Comparison of ENCODE assay signal across 1 mouse cellular context in the genomic region with DNA sequence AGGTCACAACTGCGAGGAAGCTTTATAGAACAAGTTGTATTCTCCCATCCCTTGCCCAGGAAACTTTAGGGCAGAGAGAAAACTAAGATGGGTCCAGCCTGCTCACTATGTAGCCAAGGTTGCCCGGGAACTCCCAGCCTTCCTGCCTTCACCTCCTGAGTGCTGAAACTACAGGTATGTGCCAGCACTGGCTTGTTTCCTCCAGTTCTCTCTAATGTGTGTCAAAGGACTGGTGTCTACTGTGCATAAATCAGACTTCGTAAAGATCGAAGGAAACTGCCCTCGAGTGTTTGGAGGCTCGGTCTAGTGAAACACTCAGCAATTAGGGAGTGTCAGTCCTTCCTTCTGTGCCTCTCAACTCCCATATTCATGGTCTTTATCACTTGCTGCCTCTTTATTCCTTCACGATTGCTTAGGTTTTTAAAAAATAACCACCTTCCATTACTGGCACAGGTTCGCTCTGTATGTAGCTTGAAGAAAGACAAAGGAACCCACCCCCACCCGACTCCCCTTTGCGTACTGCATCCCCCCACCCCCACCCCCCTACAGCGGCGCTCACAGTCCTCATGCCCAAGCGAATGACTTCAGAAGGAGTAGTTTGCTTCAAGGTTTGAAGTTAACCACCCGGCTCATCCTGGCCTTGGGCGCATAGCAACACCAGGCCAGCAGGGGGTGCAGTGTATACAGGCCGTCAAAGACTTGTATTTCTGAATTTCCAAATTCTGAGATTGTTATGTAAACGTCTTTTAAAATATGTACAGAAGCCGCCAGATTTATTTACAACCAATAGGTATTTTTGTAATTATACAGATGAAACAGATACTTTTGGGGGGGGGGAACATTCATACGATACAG.
TF ChIP-seq lines count a peak whose summit lies in the region.

No protein-coding gene starts in this region.

TF ChIP-seq in CH12.LX, 34 proteins besides CTCF, POLR2A, EP300 and RAD21:
- TF ChIP-seq SIN3A (IDR thresholded peaks at IDR 0.05; ENCODE audit: low read length) (no peak; the same call in 1 of the 2 replicates), ZC3H11A (IDR thresholded peaks at IDR 0.05; ENCODE audit: low read depth, low read length) (0 out of 2 replicates have a peak, but pooled peaks have one; percentile 6), POLR2AphosphoS2 (IDR thresholded peaks at IDR 0.05; ENCODE audit: low read depth, low read length) (no peak), SMC3 (IDR thresholded peaks at IDR 0.05; ENCODE audit: low read depth, low read length) (peak; percentile 78), MYC (IDR thresholded peaks at IDR 0.05; ENCODE audit: low read depth, low read length) (peak; percentile 35; the same call in 1 of the 2 replicates), NELFE (IDR thresholded peaks at IDR 0.05; ENCODE audit: low read depth, low read length) (no peak), BHLHE40 (IDR thresholded peaks at IDR 0.05; ENCODE audit: low read depth, low read length) (peak; percentile 24; the same call in 1 of the 2 replicates), MXI1 (IDR thresholded peaks at IDR 0.05; ENCODE audit: low read depth, low read length) (no peak), ELF1 (IDR thresholded peaks at IDR 0.05; ENCODE audit: low read depth, low read length) (no peak), KAT2A (IDR thresholded peaks at IDR 0.05; ENCODE audit: insufficient replicate concordance, low read length) (no peak)
